Mouse (Mus musculus) C2C12 (cell line): ENCODE data around the gene Tnfaip8l1.

Source experiments
- CTCF ChIP-seq: IDR thresholded peaks from one replicate; pipeline ENCODE4 v1.5.1; 2011; ENCODE audit not compliant: control insufficient read depth, insufficient read depth, insufficient read length
- MAX ChIP-seq: IDR thresholded peaks from one replicate; pipeline ENCODE4 v1.6.1; 2011; ENCODE audit warnings: mild to moderate bottlenecking, control low read depth
- MYOD1 ChIP-seq: IDR thresholded peaks from one replicate; pipeline ENCODE4 v1.6.1; 2011; ENCODE audit warnings: low read depth; ENCODE audit not compliant: control insufficient read depth, insufficient read length

DNA sequence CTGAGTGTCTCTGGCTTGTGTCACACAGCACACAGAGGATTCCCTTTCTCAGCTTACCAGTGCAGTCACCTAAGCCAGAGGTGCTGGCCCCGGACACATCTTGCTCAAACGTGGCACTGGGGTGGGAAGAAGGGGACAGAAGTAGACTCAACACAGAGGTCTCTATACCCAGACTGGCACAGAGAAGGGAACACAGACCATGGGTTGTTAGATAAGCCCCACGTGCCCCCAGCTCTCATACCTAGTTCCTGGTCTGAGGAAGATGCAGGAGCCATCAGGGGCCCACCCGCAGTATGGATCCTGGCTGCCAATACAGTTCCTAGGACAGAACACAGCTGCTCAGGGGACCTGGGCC is 37.0 kb upstream of the Tnfaip8l1 start:
- no peak for TF ChIP-seq CTCF
- no peak for TF ChIP-seq MAX
- no peak for TF ChIP-seq MYOD1
